Mouse (Mus musculus) sigmoid colon, adult 10 weeks (tissue): ENCODE results near the gene Cpm. TPM values are rescaled to one million over a fixed set of nuclear protein-coding genes. Genes with fewer than 3 reads are reported as not detected.

Source experiments
- polyA plus RNA-seq: library from polyadenylated mRNA; stranded (reverse); fragments of 350-450 nt; fragmentation: Illumina TruSeq; extraction: RNeasy Lipid Tissue Mini Kit (QIAGEN cat#74804); gene quantifications from one replicate; pipeline ENCODE4 v1.2.3, GENCODE M21; 2014; ENCODE audit warnings: low read depth, low replicate concordance

The Cpm gene
- polyA plus RNA-seq, result 36.1 TPM

GRCm38 (mm10) chr10:117629169-117629971, at the start of gene Cpm:
TSS of gene Cpm (plus strand) at chr10:117629500.

GRCm38 (mm10) chr10:117710604-117711141, 81.4 kb downstream of the Cpm start, which contains the start of gene Mdm2:
TSS of gene Mdm2 (minus strand) at chr10:117710758.

Other genes with a start within 250 kb of the Cpm start
- gene Cpsf6, start 249.5 kb upstream of the Cpm start, polyA plus RNA-seq, result 142 TPM
- 55.6 TPM for gene Mdm2, start 81.3 kb downstream of the Cpm start, polyA plus RNA-seq
- 18.9 TPM for gene Slc35e3, start 116.9 kb downstream of the Cpm start, polyA plus RNA-seq
- 35.0 TPM for gene Nup107, start 163.2 kb downstream of the Cpm start, polyA plus RNA-seq
- 418 TPM for gene Rap1b, start 216.5 kb downstream of the Cpm start, polyA plus RNA-seq